Mouse (Mus musculus): ENCODE data around the gene Zfp971. TPM values are rescaled to one million over a fixed set of nuclear protein-coding genes. Genes with fewer than 3 reads are reported as not detected.
"Not testable (repeated sequence)": the region's sequence is repeated elsewhere in the genome, so short reads cannot be mapped to it uniquely, and the experiment has no call there.

The Zfp971 gene
- 1.4 TPM in 1 of 2 replicates, not detected in the other for polyA plus RNA-seq (2012; ENCODE audit: insufficient read depth, low replicate concordance)

DNA sequence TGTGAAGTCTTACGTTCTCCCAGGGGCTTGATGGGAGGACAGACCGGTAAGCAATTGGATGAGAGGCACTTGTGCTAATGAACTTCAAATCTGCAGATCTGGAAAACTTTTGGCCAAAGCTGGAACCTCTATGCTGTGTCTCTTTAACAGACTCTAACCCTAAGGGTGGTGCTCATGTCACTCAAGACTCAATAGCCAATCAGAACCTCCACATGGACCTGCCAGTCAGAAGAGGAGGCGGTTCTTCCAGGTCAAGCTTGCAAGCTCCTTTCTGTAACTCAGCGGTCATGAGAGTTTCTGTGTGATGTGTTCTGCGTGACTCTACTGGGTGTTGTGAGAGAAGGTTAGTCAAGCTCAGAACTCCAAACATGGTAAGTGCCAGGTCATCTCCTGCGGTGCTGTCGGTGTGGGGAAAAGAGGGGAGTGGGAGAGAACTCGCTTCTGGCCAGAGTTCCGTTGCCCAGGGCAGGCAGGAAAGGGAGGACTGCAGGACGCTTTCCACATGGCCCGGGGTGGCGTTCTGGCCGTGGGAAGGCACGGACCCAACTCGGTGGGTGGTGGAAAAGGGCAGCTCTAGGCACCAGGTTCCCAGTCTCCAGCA, at the start of gene Zfp971:
TSS of gene Zfp971 (plus strand) at position 274 of the 601 bp plus-strand sequence.
- H3K36me3 ChIP-seq (replicated peaks; ENCODE audit: low read length); H3K9me3 ChIP-seq; H3K4me1 ChIP-seq; H3K27me3 ChIP-seq (replicated peaks): not testable (repeated sequence)
- peak within 1 kb of the TSS; percentile 93 for H3K4me3 ChIP-seq (replicated peaks)

DNA sequence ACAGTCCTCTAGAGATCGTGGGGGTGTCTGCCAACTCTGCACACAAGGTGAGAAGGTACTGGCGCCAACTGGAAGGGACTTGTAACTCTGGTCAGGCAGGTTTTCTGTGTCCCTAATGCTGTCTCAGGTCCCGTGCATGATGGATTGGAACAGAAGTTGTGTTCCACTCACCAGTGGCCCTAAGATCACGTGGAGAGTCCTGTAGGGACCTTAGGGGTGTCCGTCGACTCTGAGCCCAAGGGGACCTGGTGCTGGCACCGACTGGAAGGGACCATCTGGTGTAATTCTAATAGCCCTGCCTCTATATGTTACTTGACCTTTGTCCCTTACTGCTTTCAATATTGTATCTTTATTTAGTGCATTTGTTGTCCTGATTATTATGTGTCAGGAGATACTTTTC, 48.3 kb upstream of the Zfp971 start:
- H3K27me3 ChIP-seq (replicated peaks); H3K4me3 ChIP-seq (replicated peaks); H3K4me1 ChIP-seq; H3K36me3 ChIP-seq (replicated peaks; ENCODE audit: low read length); H3K9me3 ChIP-seq: not testable (repeated sequence)

DNA sequence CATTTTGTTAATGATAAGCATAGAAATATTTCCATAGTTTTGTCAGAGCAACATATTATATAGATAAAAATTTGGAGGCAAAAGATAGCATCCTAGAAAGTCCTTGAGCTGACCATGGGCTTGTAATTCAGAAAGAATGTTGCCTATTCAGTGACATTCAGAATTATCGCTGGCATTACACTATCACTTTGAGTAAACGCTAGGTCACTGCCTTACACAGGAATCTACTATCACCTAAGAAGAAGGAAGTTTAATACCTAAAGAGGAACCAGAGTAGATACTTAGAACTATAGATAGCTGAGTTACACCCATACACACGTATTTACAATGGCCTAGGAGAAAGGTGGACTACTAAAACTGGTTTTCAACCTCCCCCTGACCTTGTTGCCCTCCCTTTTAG, 3.6 kb upstream of the Zfp971 start:
- not testable (repeated sequence) for H3K36me3 ChIP-seq (replicated peaks; ENCODE audit: low read length); H3K4me3 ChIP-seq (replicated peaks); H3K9me3 ChIP-seq; H3K27me3 ChIP-seq (replicated peaks); H3K4me1 ChIP-seq

DNA sequence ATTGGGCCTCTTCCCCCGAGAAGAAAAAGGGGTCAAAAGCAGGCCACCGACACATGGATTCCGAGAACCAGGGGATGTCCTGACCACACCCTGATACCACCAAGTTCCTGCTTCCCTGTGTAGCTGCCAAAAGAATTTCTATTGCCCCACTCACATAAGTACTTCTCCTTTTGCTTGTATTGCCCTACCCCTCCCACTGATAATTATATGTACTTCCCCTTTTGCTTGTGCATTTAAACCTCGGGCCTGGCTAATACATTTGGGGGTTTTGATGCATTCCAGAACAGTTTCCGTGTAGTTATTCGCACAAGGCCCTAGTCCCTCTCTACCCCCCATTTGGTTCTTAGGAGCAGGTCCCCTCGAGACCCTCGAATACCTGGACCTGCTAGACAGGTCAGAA, 2.3 kb upstream of the Zfp971 start:
- H3K4me1 ChIP-seq; H3K9me3 ChIP-seq; H3K4me3 ChIP-seq (replicated peaks); H3K27me3 ChIP-seq (replicated peaks); H3K36me3 ChIP-seq (replicated peaks; ENCODE audit: low read length): not testable (repeated sequence)

DNA sequence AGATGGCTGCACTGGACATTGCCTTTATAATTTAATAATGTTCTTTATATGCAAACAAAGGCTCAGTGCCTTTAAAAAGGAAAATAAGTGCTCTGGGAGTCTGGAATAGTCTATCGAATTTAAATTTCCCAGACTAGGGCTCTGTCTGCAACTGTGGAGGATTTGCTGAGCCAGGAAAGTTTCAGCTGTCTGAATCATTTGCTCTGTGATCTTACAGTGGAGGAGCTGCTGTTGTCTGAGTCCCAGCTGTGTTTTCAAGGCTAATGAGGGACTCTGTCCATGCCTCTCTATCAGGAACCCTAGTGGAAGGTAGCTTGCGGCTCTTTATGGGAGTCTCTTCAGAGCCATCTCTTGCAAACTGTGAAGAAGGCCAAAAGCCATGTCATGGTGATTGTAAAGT, 777 bp downstream of the Zfp971 start:
- not testable (repeated sequence) for H3K4me1 ChIP-seq; H3K36me3 ChIP-seq (replicated peaks; ENCODE audit: low read length); H3K27me3 ChIP-seq (replicated peaks); H3K9me3 ChIP-seq
- H3K4me3 ChIP-seq (replicated peaks) = peak overlapping the region; percentile 93

DNA sequence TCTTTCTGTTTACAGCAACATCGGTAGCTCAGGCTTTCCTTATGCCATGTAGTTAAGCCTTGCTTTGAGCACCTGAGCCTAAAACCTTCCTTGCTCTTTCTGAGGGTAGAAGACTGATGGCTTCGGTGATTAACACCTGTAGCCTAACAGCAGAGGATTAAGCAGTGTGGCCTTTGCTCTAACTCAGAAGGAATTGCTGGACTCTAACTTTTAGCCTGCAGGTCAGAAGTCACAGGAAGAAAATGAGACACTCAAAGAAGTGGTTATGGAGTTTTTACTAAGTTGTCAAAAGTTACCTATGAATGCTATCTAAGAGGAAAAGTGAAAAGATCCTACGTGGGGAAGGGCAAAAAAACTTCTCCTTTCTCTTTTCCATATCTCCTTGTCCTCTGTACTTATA, 4.5 kb downstream of the Zfp971 start:
- H3K36me3 ChIP-seq (replicated peaks; ENCODE audit: low read length); H3K27me3 ChIP-seq (replicated peaks): not testable (repeated sequence)

DNA sequence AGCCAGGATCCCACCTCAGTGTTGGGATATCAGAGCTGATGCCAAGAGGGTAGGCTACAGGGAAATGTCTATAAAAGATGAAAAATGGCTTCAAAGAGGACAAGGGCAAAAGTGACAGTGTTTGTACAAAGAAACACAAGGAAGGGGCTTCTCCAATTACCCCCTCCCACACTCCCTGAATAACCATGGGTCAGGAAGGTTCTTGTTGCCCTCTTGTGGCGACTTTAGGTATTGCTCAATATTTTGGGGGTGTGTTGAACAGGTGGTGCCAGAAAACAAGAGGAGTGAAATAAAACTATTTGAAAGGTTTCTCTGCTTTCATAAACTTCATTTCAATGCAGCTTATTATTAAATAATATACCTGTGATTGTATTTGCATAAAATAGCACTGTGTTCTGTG, 35.1 kb downstream of the Zfp971 start:
- peaks cover 9% of the 10 kb centered on the region for H3K36me3 ChIP-seq (replicated peaks; ENCODE audit: low read length)
- H3K27me3 ChIP-seq (replicated peaks) = no peaks in the 10 kb centered on the region
- TF ChIP-seq FLI1 (IDR thresholded peaks at IDR 0.05; ENCODE audit: low read length) (no peak), GATA1 (IDR thresholded peaks at IDR 0.05; ENCODE audit: borderline replicate concordance, low read length) (no peak)
- no peak overlapping the region for H3K4me3 ChIP-seq (replicated peaks)
- peaks cover 21% of the 10 kb centered on the region for H3K4me1 ChIP-seq
- H3K9me3 ChIP-seq = peaks cover 7% of the 10 kb centered on the region; the same call in 1 of the 2 replicates

More for the DNA sequence above, 4.5 kb downstream of the Zfp971 start:
- not testable (repeated sequence) for H3K4me3 ChIP-seq (replicated peaks); H3K4me1 ChIP-seq; H3K9me3 ChIP-seq

DNA sequence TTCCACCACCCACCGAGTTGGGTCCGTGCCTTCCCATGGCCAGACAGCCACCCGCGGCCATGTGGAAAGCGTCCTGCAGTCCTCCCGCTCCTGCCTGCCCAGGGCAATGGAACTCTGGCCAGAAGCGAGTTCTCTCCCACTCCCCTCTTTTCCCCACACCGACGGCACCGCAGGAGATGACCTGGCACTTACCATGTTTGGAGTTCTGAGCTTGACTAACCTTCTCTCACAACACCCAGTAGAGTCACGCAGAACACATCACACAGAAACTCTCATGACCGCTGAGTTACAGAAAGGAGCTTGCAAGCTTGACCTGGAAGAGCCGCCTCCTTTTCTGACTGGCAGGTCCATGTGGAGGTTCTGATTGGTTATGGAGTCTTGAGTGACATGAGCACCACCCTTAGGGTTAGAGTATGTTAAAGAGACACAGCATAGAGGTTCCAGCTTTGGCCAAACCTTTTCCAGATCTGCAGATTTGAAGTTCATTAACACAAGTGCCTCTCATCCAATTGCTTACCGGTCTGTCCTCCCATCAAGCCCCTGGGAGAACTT, 55.2 kb downstream of the Zfp971 start, which contains the start of gene Zfp931:
TSS of gene Zfp931 (minus strand) at position 311 of the 552 bp plus-strand sequence.
- not testable (repeated sequence) for H3K27me3 ChIP-seq (replicated peaks); H3K36me3 ChIP-seq (replicated peaks; ENCODE audit: low read length); H3K4me1 ChIP-seq; H3K9me3 ChIP-seq
- H3K4me3 ChIP-seq (replicated peaks) = peak within 1 kb of the TSS; percentile 86

Other genes starting within 250 kb of the Zfp971 start
- gene Gm14325, start 182.9 kb upstream of the Zfp971 start, polyA plus RNA-seq (2012; ENCODE audit: insufficient read depth, low replicate concordance) = 0.21 TPM in 1 of 2 replicates, not detected in the other
- not detected in 2 replicates for gene Gm14327, start 126.2 kb upstream of the Zfp971 start, polyA plus RNA-seq (2012; ENCODE audit: insufficient read depth, low replicate concordance)
- gene Zfp972, start 97.7 kb upstream of the Zfp971 start, polyA plus RNA-seq (2012; ENCODE audit: insufficient read depth, low replicate concordance) = not detected in 2 replicates
- gene Gm14326, start 66.0 kb upstream of the Zfp971 start, polyA plus RNA-seq (2012; ENCODE audit: insufficient read depth, low replicate concordance) = 1.6 TPM in 1 of 2 replicates, not detected in the other
- not detected in 2 replicates for gene Zfp931, start 55.2 kb downstream of the Zfp971 start, polyA plus RNA-seq (2012; ENCODE audit: insufficient read depth, low replicate concordance)
- 1.2 and 2.3 TPM in 2 replicates for gene Phactr3, start 95.7 kb downstream of the Zfp971 start, polyA plus RNA-seq (2012; ENCODE audit: insufficient read depth, low replicate concordance)